Mouse (Mus musculus) midbrain, embryonic 16.5 days (tissue): Measurements from ENCODE around the gene Dqx1. TPM values are rescaled to one million over a fixed set of nuclear protein-coding genes. Genes with fewer than 3 reads are reported as not detected.

Experiments used
- ATAC-seq: fragments of 200-750 bp; cut with Nextera tagmentation; 2 replicates; pipeline ENCODE4 v1.8.0; 2017; ENCODE audit warnings: moderate TSS enrichment
- H3K27ac ChIP-seq: fragments of 300-500 bp; sonication (generic); 2 replicates; pipeline ENCODE4 v1.5.1; 2014; ENCODE audit warnings: mild to moderate bottlenecking, low read length, mixed read lengths
- H3K27me3 ChIP-seq: fragments of 300-500 bp; sonication (generic); 2 replicates; pipeline ENCODE4 v1.6.1; 2014; ENCODE audit warnings: low read depth, low read length, mixed read lengths; ENCODE audit not compliant: control insufficient read depth, insufficient read depth
- H3K36me3 ChIP-seq: fragments of 300-500 bp; sonication (generic); 2 replicates; pipeline ENCODE4 v1.6.1; 2014; ENCODE audit warnings: mild to moderate bottlenecking, low read length, moderate library complexity, mixed read lengths; ENCODE audit not compliant: control insufficient read depth, insufficient read depth
- H3K4me1 ChIP-seq: fragments of 300-500 bp; sonication (generic); 2 replicates; pipeline ENCODE4 v1.6.1; 2014; ENCODE audit warnings: mild to moderate bottlenecking, low read length, mixed read lengths; ENCODE audit not compliant: control insufficient read depth, insufficient read depth
- H3K4me2 ChIP-seq: fragments of 300-500 bp; sonication (generic); 2 replicates; pipeline ENCODE4 v1.6.1; 2014; ENCODE audit warnings: mild to moderate bottlenecking, low read length, mixed read lengths
- H3K4me3 ChIP-seq: fragments of 300-500 bp; sonication (generic); 2 replicates; pipeline ENCODE4 v1.5.1; 2014; ENCODE audit warnings: low read depth, mild to moderate bottlenecking, low read length, moderate library complexity, mixed read lengths
- H3K9ac ChIP-seq: fragments of 300-500 bp; sonication (generic); 2 replicates; pipeline ENCODE4 v1.6.1; 2014; ENCODE audit warnings: low read depth, low read length, mixed read lengths
- H3K9me3 ChIP-seq: fragments of 300-500 bp; sonication (generic); replicated peaks from 2 replicates; pipeline ENCODE4 v1.6.1; 2014; ENCODE audit warnings: mild to moderate bottlenecking, low read length, mixed read lengths; ENCODE audit not compliant: control insufficient read depth, poor library complexity, severe bottlenecking
- WGBS: fragments of 180-500 bp; shearing (Covaris S2); extraction: QIAGEN DNeasy Blood & Tissue Kit; methylation state at CpG from one replicate; pipeline ENCODE4 v1.1.7; 2014; 5-methylcytosine and 5-hydroxymethylcytosine counted together
- polyA plus RNA-seq: library from polyadenylated mRNA; unstranded; fragments of >200 nt; fragmentation: Nextera tagmentation; extraction: Ambion mirVana; gene quantifications from 2 replicates; pipeline ENCODE4 v1.2.1, GENCODE M21; 2015

Dqx1 gene
- polyA plus RNA-seq = 0.30 and 0.37 TPM in 2 replicates

- H3K4me2 ChIP-seq = no peak within 1 kb of the TSS
- no peaks in the 10 kb centered on the region for H3K9me3 ChIP-seq
- no peak for ATAC-seq
- H3K27ac ChIP-seq = no peak within 1 kb of the TSS
- peaks cover 19% of the 10 kb centered on the region for H3K27me3 ChIP-seq
- H3K36me3 ChIP-seq = peaks cover 7% of the 10 kb centered on the region; the same call in 1 of the 2 replicates
- no peak within 1 kb of the TSS for H3K4me3 ChIP-seq
- peaks cover 19% of the 10 kb centered on the region for H3K4me1 ChIP-seq
- no peak within 1 kb of the TSS for H3K9ac ChIP-seq
- 65% methylated on average over 3 of the region's 3 CpGs for WGBS
Observed at GRCm38 (mm10) chr6:83057790-83058189, at the start of gene Dqx1. Gene Dqx1 (plus strand): TSS chr6:83057844.

- H3K9me3 ChIP-seq = no peaks in the 10 kb centered on the region
- H3K27me3 ChIP-seq = no peaks in the 10 kb centered on the region
- H3K9ac ChIP-seq = no peak overlapping the region
- H3K27ac ChIP-seq = no peak overlapping the region
- no peak for ATAC-seq
- WGBS = 76% methylated on average over 3 of the region's 3 CpGs
- no peak overlapping the region for H3K4me2 ChIP-seq
- no peaks in the 10 kb centered on the region for H3K4me1 ChIP-seq
- no peak overlapping the region for H3K4me3 ChIP-seq
- H3K36me3 ChIP-seq = no peaks in the 10 kb centered on the region
Observed at GRCm38 (mm10) chr6:83008659-83009058, 49.0 kb upstream of the Dqx1 start.

GRCm38 (mm10) chr6:83010010-83010409, 47.6 kb upstream of the Dqx1 start:
- Histone ChIP-seq H3K27me3 (no peaks in the 10 kb centered on the region), H3K9ac (no peak overlapping the region), H3K4me2 (no peak overlapping the region), H3K36me3 (no peaks in the 10 kb centered on the region), H3K9me3 (no peaks in the 10 kb centered on the region), H3K4me1 (no peaks in the 10 kb centered on the region), H3K4me3 (no peak overlapping the region), H3K27ac (no peak overlapping the region)
- 79% methylated on average over 7 of the region's 7 CpGs for WGBS
- no peak for ATAC-seq

GRCm38 (mm10) chr6:83011255-83011654, 46.4 kb upstream of the Dqx1 start:
- Histone ChIP-seq H3K9me3 (no peaks in the 10 kb centered on the region), H3K4me2 (no peak overlapping the region), H3K27ac (no peak overlapping the region), H3K4me3 (no peak overlapping the region), H3K36me3 (no peaks in the 10 kb centered on the region), H3K27me3 (no peaks in the 10 kb centered on the region), H3K9ac (no peak overlapping the region), H3K4me1 (no peaks in the 10 kb centered on the region)
- WGBS = 85% methylated on average over 7 of the region's 7 CpGs
- ATAC-seq = no peak

- H3K4me1 ChIP-seq = no peaks in the 10 kb centered on the region
- no peak overlapping the region for H3K4me2 ChIP-seq
- WGBS = 81% methylated on average over 6 of the region's 6 CpGs
- H3K36me3 ChIP-seq = no peaks in the 10 kb centered on the region
- H3K27me3 ChIP-seq = no peaks in the 10 kb centered on the region
- no peak overlapping the region for H3K27ac ChIP-seq
- H3K9me3 ChIP-seq = no peaks in the 10 kb centered on the region
- H3K9ac ChIP-seq = no peak overlapping the region
- H3K4me3 ChIP-seq = no peak overlapping the region
- no peak for ATAC-seq
Observed at GRCm38 (mm10) chr6:83011756-83012155, 45.9 kb upstream of the Dqx1 start.

GRCm38 (mm10) chr6:83013444-83013843, 44.2 kb upstream of the Dqx1 start:
- WGBS = 65% methylated on average over 5 of the region's 5 CpGs
- H3K4me1 ChIP-seq = no peaks in the 10 kb centered on the region
- no peaks in the 10 kb centered on the region for H3K27me3 ChIP-seq
- H3K36me3 ChIP-seq = no peaks in the 10 kb centered on the region
- no peak overlapping the region for H3K9ac ChIP-seq
- no peak overlapping the region for H3K4me3 ChIP-seq
- no peak overlapping the region for H3K27ac ChIP-seq
- no peak for ATAC-seq
- H3K4me2 ChIP-seq = no peak overlapping the region
- no peaks in the 10 kb centered on the region for H3K9me3 ChIP-seq

- no peaks in the 10 kb centered on the region for H3K36me3 ChIP-seq
- no peaks in the 10 kb centered on the region for H3K27me3 ChIP-seq
- no peaks in the 10 kb centered on the region for H3K9me3 ChIP-seq
- 82% methylated on average over 12 of the region's 12 CpGs for WGBS
- no peaks in the 10 kb centered on the region for H3K4me1 ChIP-seq
- no peak overlapping the region for H3K4me3 ChIP-seq
- H3K27ac ChIP-seq = no peak overlapping the region
- no peak overlapping the region for H3K4me2 ChIP-seq
- no peak for ATAC-seq
- H3K9ac ChIP-seq = no peak overlapping the region
Observed at GRCm38 (mm10) chr6:83014482-83015466, 42.9 kb upstream of the Dqx1 start.

GRCm38 (mm10) chr6:83015749-83016148, 41.9 kb upstream of the Dqx1 start:
- no peaks in the 10 kb centered on the region for H3K9me3 ChIP-seq
- no peak overlapping the region for H3K27ac ChIP-seq
- ATAC-seq = no peak
- 86% methylated on average over 2 of the region's 2 CpGs for WGBS
- H3K36me3 ChIP-seq = no peaks in the 10 kb centered on the region
- H3K4me1 ChIP-seq = no peaks in the 10 kb centered on the region
- H3K27me3 ChIP-seq = no peaks in the 10 kb centered on the region
- H3K4me3 ChIP-seq = no peak overlapping the region
- no peak overlapping the region for H3K4me2 ChIP-seq
- no peak overlapping the region for H3K9ac ChIP-seq

- Histone ChIP-seq H3K9me3 (no peaks in the 10 kb centered on the region), H3K27ac (no peak overlapping the region), H3K27me3 (no peaks in the 10 kb centered on the region), H3K36me3 (no peaks in the 10 kb centered on the region), H3K9ac (no peak overlapping the region), H3K4me3 (no peak overlapping the region), H3K4me1 (no peaks in the 10 kb centered on the region), H3K4me2 (no peak overlapping the region)
- 72% methylated on average over 3 of the region's 3 CpGs for WGBS
- no peak for ATAC-seq
Observed at GRCm38 (mm10) chr6:83017190-83017589, 40.5 kb upstream of the Dqx1 start.
